Mouse (Mus musculus) heart, embryonic 11.5 days (tissue): Measurements from ENCODE around the gene Nme6. TPM values are rescaled to one million over a fixed set of nuclear protein-coding genes. Genes with fewer than 3 reads are reported as not detected.

Experiments
- ATAC-seq: fragments of 200-750 bp; cut with Nextera tagmentation; replicated peaks from 2 replicates; pipeline ENCODE4 v1.8.0; 2017; ENCODE audit warnings: moderate library complexity; ENCODE audit not compliant: insufficient number of reproducible peaks, low FRiP score, low TSS enrichment
- H3K27ac ChIP-seq: fragments of 300-500 bp; sonication (generic); 2 replicates; pipeline ENCODE4 v1.5.1; 2014; ENCODE audit warnings: mild to moderate bottlenecking, low read depth, low read length
- H3K27me3 ChIP-seq: fragments of 300-500 bp; sonication (generic); 2 replicates; pipeline ENCODE4 v1.6.1; 2014; ENCODE audit warnings: mild to moderate bottlenecking, low read length, mixed read lengths; ENCODE audit not compliant: control insufficient read depth, insufficient read depth
- H3K36me3 ChIP-seq: fragments of 300-500 bp; sonication (generic); 2 replicates; pipeline ENCODE4 v1.6.1; 2014; ENCODE audit warnings: mild to moderate bottlenecking, low read length, moderate library complexity, mixed read lengths; ENCODE audit not compliant: control insufficient read depth, insufficient read depth
- H3K4me1 ChIP-seq: fragments of 300-500 bp; sonication (generic); 2 replicates; pipeline ENCODE4 v1.6.1; 2014; ENCODE audit warnings: low read length; ENCODE audit not compliant: control insufficient read depth, insufficient read depth
- H3K4me2 ChIP-seq: fragments of 300-500 bp; sonication (generic); 2 replicates; pipeline ENCODE4 v1.6.1; 2014; ENCODE audit warnings: mild to moderate bottlenecking, moderate library complexity
- H3K4me3 ChIP-seq: fragments of 300-500 bp; sonication (generic); 2 replicates; pipeline ENCODE4 v1.5.1; 2014; ENCODE audit warnings: low read depth, low read length
- H3K9ac ChIP-seq: fragments of 300-500 bp; sonication (generic); 2 replicates; pipeline ENCODE4 v1.6.1; 2014; ENCODE audit warnings: mild to moderate bottlenecking, low read depth, low read length, moderate library complexity
- H3K9me3 ChIP-seq: fragments of 300-500 bp; sonication (generic); replicated peaks from 2 replicates; pipeline ENCODE4 v1.6.1; 2016; ENCODE audit warnings: low read length; ENCODE audit not compliant: control insufficient read depth
- WGBS: fragments of 180-500 bp; shearing (Covaris S2); extraction: QIAGEN DNeasy Blood & Tissue Kit; methylation state at CpG from one replicate; pipeline ENCODE4 v1.1.7; 2014; ENCODE audit not compliant: insufficient replicate concordance; 5-methylcytosine and 5-hydroxymethylcytosine counted together
- polyA plus RNA-seq: library from polyadenylated mRNA; unstranded; fragments of >200 nt; fragmentation: Nextera tagmentation; extraction: Ambion mirVana; gene quantifications from 2 replicates; pipeline ENCODE4 v1.2.1, GENCODE M21; 2014

Nme6 gene
- polyA plus RNA-seq, 1 experiment from 2014 or later, result 77.3 TPM

DNA sequence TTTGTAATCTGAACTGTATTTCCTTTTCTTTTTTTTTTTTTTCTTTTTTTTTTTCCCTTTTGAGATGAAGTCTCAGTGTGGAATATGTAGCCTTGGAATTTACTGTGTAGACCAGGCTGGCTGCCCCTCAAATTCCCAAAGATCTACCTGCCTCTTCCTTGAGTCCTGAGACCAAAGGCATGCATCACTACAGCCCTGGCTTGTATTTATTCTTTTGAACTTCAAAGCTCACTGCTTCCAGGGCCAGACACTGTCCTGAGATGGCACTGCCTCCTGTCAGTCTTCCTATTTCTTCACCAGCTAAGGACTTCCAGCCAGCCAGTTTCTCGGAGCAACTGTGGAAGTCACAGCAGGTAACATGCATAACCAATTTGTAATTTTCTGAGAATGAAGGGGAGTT lies 20.6 kb upstream of the Nme6 start, which contains the start of gene Spink8:
Gene Spink8 (plus strand): TSS at position 301 of the 400 bp plus-strand sequence.
- ATAC-seq, result no peak
- Histone ChIP-seq H3K4me1 (peaks cover 6% of the 10 kb centered on the region; the same call in 1 of the 2 replicates), H3K27ac (no peak within 1 kb of the TSS), H3K27me3 (no peaks in the 10 kb centered on the region), H3K4me2 (no peak within 1 kb of the TSS), H3K36me3 (no peaks in the 10 kb centered on the region), H3K9me3 (no peaks in the 10 kb centered on the region), H3K9ac (no peak within 1 kb of the TSS), H3K4me3 (no peak within 1 kb of the TSS)
- 67% methylated on average over 1 of the region's 1 CpGs for WGBS

DNA sequence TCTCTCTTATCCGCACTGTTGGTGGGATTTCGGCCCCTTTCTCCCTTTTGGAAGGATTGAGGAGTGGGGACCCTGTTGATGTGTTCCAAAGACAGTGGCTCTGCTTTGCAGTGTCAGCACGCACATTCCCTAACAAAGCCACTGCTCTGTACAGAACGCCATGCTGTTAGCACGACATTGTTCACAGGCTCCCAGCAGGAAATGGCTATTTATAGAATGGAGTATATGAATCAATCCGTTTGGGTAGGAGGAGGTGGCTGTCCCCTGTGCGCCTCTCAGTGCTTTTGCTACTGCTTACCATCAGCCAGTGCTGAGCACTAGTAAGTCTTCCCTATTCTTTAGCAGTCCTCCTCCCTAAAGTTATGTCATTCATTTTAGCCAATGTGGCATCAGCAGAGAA lies 19.1 kb upstream of the Nme6 start:
- no peak for ATAC-seq
- H3K27me3 ChIP-seq, result no peaks in the 10 kb centered on the region
- H3K4me3 ChIP-seq, result no peak overlapping the region
- no peak overlapping the region for H3K4me2 ChIP-seq
- WGBS, result 48% methylated on average over 7 of the region's 7 CpGs
- H3K9ac ChIP-seq, result no peak overlapping the region
- H3K4me1 ChIP-seq, result peaks cover 6% of the 10 kb centered on the region; the same call in 1 of the 2 replicates
- no peaks in the 10 kb centered on the region for H3K9me3 ChIP-seq
- H3K36me3 ChIP-seq, result no peaks in the 10 kb centered on the region
- no peak overlapping the region for H3K27ac ChIP-seq

- H3K27me3 ChIP-seq, result no peaks in the 10 kb centered on the region
- H3K4me3 ChIP-seq, result no peak overlapping the region
- H3K36me3 ChIP-seq, result no peaks in the 10 kb centered on the region
- 41% methylated on average over 6 of the region's 6 CpGs for WGBS
- H3K9ac ChIP-seq, result no peak overlapping the region
- H3K27ac ChIP-seq, result no peak overlapping the region
- no peaks in the 10 kb centered on the region for H3K9me3 ChIP-seq
- no peak for ATAC-seq
- H3K4me1 ChIP-seq, result peaks cover 6% of the 10 kb centered on the region; the same call in 1 of the 2 replicates
- no peak overlapping the region for H3K4me2 ChIP-seq
Measured at GRCm38 (mm10) chr9:109816341-109816740, 16.2 kb upstream of the Nme6 start.

GRCm38 (mm10) chr9:109825739-109826138 lies 6.8 kb upstream of the Nme6 start:
- H3K4me1 ChIP-seq, result no peaks in the 10 kb centered on the region
- H3K36me3 ChIP-seq, result no peaks in the 10 kb centered on the region
- no peak overlapping the region for H3K4me2 ChIP-seq
- no peak overlapping the region for H3K27ac ChIP-seq
- no peaks in the 10 kb centered on the region for H3K27me3 ChIP-seq
- 38% methylated on average over 4 of the region's 4 CpGs for WGBS
- H3K9me3 ChIP-seq, result no peaks in the 10 kb centered on the region
- ATAC-seq, result no peak
- H3K4me3 ChIP-seq, result no peak overlapping the region
- no peak overlapping the region for H3K9ac ChIP-seq

DNA sequence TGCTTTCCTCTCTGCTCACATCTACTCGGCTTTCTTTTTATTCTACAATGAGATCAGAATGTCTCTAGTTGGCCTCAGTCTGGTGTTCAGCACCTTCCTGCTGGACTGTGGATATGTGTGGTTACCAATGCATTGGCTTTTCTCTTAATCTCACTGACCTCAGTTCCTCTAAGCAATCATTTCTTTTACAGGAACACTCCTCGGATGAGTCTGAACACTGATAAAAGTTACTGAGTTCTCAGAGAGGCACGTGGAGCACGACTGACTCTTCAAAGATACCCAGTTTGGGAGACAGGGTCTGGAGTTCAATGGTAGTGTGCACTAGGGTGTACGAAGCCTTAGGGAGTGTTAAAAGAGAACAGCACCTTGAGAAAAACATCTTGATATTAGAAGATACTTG lies 6.4 kb upstream of the Nme6 start:
- Histone ChIP-seq H3K27me3 (no peaks in the 10 kb centered on the region), H3K36me3 (no peaks in the 10 kb centered on the region), H3K9ac (no peak overlapping the region), H3K4me1 (no peaks in the 10 kb centered on the region), H3K9me3 (no peaks in the 10 kb centered on the region), H3K4me3 (no peak overlapping the region), H3K4me2 (no peak overlapping the region), H3K27ac (no peak overlapping the region)
- ATAC-seq, result no peak
- 50% methylated on average over 5 of the region's 5 CpGs for WGBS

DNA sequence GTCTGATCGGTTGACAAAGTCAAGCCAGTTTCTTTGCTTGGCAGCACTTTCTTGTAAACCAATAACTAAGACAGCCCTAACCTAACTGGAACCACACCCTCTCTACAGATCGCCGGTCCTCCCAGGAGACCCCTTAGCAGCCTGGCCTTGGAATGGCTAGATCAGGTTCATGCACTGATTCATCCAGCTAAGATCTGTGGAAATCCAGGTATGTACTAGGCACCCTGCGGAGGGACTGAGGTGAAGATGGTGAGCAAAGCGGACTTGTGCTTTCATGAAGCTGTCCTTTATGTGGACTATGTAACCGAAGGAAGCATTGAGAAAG lies 501 bp downstream of the Nme6 start:
- WGBS, result 11% methylated on average over 6 of the region's 6 CpGs
- Histone ChIP-seq H3K4me3 (peak overlapping the region; percentile 60), H3K27ac (0 out of 2 replicates have a peak overlapping the region, but pooled peaks have one; percentile 70), H3K4me2 (peak overlapping the region; percentile 99), H3K27me3 (no peaks in the 10 kb centered on the region), H3K9me3 (no peaks in the 10 kb centered on the region), H3K4me1 (peaks cover 4% of the 10 kb centered on the region), H3K9ac (peak overlapping the region; percentile 80), H3K36me3 (peaks cover 2% of the 10 kb centered on the region; the same call in 1 of the 2 replicates)
- peak; percentile 35; the same call in 1 of the 2 replicates for ATAC-seq

DNA sequence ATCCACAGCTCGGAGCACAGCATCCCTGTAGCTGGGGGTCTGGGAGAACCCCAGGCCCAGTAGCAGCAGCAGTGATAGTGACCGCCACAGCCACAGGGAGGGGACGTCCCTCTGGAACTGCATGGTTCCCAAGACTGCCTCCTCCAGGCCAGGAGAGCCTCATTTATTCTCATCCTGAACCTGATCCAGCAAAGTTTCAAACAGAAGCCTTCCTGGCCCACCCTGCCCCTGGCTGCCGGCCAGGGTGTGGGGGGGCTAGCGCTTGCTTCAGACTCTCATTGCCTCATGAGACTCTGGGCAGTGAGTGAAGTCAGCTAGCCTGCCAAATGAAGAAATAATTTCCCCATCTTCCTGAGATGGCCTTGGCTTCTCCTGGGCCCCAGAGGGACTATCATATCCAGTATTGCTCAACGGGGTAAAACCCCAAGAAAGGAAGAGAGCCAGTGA lies 16.8 kb downstream of the Nme6 start, which contains the start of gene Camp:
Gene Camp (minus strand): TSS at position 306 of the 447 bp plus-strand sequence.
- Histone ChIP-seq H3K4me1 (no peaks in the 10 kb centered on the region), H3K4me2 (no peak within 1 kb of the TSS), H3K9ac (no peak within 1 kb of the TSS), H3K36me3 (no peaks in the 10 kb centered on the region), H3K9me3 (no peaks in the 10 kb centered on the region), H3K4me3 (no peak within 1 kb of the TSS), H3K27ac (no peak within 1 kb of the TSS), H3K27me3 (no peaks in the 10 kb centered on the region)
- WGBS, result 78% methylated on average over 6 of the region's 6 CpGs
- ATAC-seq, result no peak

DNA sequence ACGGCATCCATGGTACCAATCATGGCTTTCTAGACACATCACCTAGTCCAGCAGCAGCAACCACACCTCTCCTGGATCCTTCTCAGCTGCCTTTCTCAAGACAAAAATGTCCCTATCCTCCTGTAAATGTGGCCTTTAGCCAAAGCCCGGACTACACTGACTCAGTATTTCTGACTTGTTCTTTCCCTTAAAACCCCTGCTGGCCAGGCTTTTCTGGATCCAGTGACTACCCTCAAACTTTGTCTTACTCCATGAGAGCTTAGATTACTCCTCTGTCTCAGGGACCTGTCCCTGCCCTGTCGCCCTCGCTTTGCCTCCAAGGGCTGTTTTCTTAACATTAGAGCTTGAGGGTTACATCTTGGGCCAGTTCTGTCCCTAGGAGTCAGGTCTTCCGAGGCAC lies 17.6 kb downstream of the Nme6 start:
- WGBS, result 76% methylated on average over 5 of the region's 5 CpGs
- H3K4me2 ChIP-seq, result no peak overlapping the region
- no peaks in the 10 kb centered on the region for H3K4me1 ChIP-seq
- no peak for ATAC-seq
- no peaks in the 10 kb centered on the region for H3K9me3 ChIP-seq
- no peak overlapping the region for H3K27ac ChIP-seq
- H3K4me3 ChIP-seq, result no peak overlapping the region
- no peak overlapping the region for H3K9ac ChIP-seq
- H3K36me3 ChIP-seq, result no peaks in the 10 kb centered on the region
- no peaks in the 10 kb centered on the region for H3K27me3 ChIP-seq

- Histone ChIP-seq H3K27ac (no peak overlapping the region), H3K9ac (no peak overlapping the region), H3K27me3 (no peaks in the 10 kb centered on the region), H3K36me3 (no peaks in the 10 kb centered on the region), H3K4me2 (no peak overlapping the region), H3K9me3 (no peaks in the 10 kb centered on the region), H3K4me1 (no peaks in the 10 kb centered on the region), H3K4me3 (no peak overlapping the region)
- 78% methylated on average over 2 of the region's 2 CpGs for WGBS
- no peak for ATAC-seq
Measured at GRCm38 (mm10) chr9:109854341-109854740, 21.8 kb downstream of the Nme6 start.
